Mouse (Mus musculus): ENCODE results near the gene Zfp787. TPM values are rescaled to one million over a fixed set of nuclear protein-coding genes. Genes with fewer than 3 reads are reported as not detected.

Gene Zfp787
- total and polyA plus RNA-seq, 2 experiments from 2014 or later = 61.5 to 66.7 TPM

DNA sequence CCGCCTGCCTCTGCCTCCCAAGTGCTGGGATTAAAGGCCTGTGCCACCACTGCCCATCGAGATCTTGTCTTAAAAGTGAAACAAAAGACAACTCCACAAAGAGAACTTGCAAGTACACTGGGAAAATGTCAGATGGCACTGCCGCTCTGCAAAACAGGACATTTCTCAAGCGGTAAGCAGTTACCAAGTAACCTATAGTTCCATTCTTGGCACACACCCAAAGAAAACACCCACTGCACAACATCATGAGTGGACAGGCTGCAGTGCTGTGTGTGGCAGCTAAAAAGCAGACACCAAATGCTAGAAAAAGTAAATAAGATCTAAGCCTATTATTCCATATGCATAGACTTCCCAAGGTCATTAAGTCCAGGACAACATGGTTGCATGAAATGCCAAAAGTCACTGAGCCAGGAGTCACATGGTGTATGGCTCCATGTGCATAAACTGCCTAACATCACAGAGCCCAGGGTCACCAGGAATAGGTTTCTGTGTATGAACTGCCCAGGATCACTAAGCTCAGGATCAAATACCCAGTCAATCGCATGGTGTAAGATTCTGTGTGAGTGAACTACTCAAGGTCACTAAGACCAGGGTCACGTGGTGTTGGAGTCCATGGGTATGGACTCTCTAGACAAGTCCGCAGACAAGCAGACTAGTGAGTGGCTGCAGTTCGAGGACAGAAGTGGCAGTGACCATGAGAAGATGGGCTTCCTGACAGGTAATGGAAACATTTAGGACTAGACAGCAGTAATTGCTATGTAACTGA lies 10.2 kb downstream of the Zfp787 start:
- peak; percentile 17 for DNase-seq (ENCODE audit: low spot score)
- no peak overlapping the region for H3K4me3 ChIP-seq (ENCODE audit: low read depth, low read length)
- H3K4me1 ChIP-seq (ENCODE audit: insufficient read depth, low read length) = no peaks in the 10 kb centered on the region
- H3K4me2 ChIP-seq (ENCODE audit: low read depth, low read length, poor library complexity, severe bottlenecking) = no peak overlapping the region
- no peak for ATAC-seq (ENCODE audit: low FRiP score)
- no peaks in the 10 kb centered on the region for H3K27me3 ChIP-seq (ENCODE audit: insufficient read depth, low read length)
- H3K9ac ChIP-seq (replicated peaks; ENCODE audit: low read length, poor library complexity, severe bottlenecking) = no peak overlapping the region
- WGBS = 84% methylated on average over 8 of the region's 8 CpGs
- H3K36me3 ChIP-seq (ENCODE audit: insufficient read depth, low read length) = 0 out of 2 replicates have a peak, but pooled peaks cover 2% of the 10 kb centered on the region
- TF ChIP-seq CTCF (IDR thresholded peaks at IDR 0.05) = no peak
- H3K27ac ChIP-seq (ENCODE audit: low read depth, low read length) = no peak overlapping the region
- no peaks in the 10 kb centered on the region for H3K9me3 ChIP-seq (ENCODE audit: low read length)

DNA sequence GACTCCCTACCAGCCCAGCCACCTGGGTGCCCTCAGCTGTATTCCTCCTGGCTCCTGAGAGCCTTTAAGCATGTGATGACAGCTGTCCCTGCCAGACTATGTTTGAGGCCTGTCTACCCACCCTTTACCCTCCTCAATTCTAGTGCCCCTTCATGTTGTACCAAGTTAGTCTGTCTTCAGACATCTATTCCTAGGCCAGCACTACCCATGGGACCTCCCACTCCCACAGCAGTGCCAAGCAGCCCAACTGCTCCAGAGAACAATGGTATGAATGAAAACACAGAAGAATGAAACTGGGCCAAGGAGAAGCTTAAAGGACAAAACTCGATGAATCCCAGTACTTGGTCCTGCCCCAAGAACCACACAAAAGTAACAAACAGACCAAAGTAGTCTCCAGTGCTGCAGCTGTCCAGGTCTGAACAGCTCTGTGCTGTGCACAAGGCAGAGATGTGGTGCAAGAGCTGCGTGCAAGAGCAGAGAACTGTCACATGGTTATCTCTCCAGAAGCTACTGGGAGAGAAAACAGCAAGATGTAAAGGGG lies 11.7 kb downstream of the Zfp787 start:
- H3K27me3 ChIP-seq (ENCODE audit: insufficient read depth, low read length) = no peaks in the 10 kb centered on the region
- H3K36me3 ChIP-seq (ENCODE audit: insufficient read depth, low read length) = peaks cover 6% of the 10 kb centered on the region; the same call in 1 of the 2 replicates
- H3K27ac ChIP-seq (ENCODE audit: low read depth, low read length) = peak overlapping the region; percentile 21; the same call in 1 of the 2 replicates
- no peak overlapping the region for H3K9ac ChIP-seq (replicated peaks; ENCODE audit: low read length, poor library complexity, severe bottlenecking)
- H3K4me3 ChIP-seq (ENCODE audit: low read depth, low read length) = no peak overlapping the region
- no peaks in the 10 kb centered on the region for H3K9me3 ChIP-seq (ENCODE audit: low read length)
- ATAC-seq (ENCODE audit: low FRiP score) (no peak), DNase-seq (ENCODE audit: low spot score) (peak; percentile 70)
- TF ChIP-seq CTCF (IDR thresholded peaks at IDR 0.05) = no peak
- WGBS = 60% methylated on average over 2 of the region's 2 CpGs
- no peaks in the 10 kb centered on the region for H3K4me1 ChIP-seq (ENCODE audit: insufficient read depth, low read length)
- H3K4me2 ChIP-seq (ENCODE audit: low read depth, low read length, poor library complexity, severe bottlenecking) = no peak overlapping the region

DNA sequence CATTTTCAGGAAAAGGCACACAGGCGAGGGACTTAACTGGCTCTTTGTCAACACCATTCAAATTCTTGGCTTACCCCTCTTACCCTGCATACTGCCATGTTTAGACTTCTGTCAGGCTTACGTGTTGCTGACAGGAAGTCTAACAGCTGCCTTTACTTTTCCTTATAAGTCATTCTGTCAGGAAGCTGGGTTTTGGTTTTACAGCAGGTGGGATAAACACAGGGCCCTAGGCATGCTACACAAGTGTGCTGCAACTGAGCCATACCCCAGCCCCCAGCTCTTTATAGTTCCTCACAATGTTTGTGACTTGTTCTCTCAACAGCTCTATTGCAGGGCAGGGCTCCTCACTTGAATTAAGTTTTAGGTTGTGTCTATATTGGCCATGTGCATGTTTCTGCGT lies 16.5 kb downstream of the Zfp787 start:
- no peak overlapping the region for H3K4me2 ChIP-seq (ENCODE audit: low read depth, low read length, poor library complexity, severe bottlenecking)
- no peak for TF ChIP-seq CTCF (IDR thresholded peaks at IDR 0.05)
- H3K27me3 ChIP-seq (ENCODE audit: insufficient read depth, low read length) = no peaks in the 10 kb centered on the region
- 83% methylated on average over 3 of the region's 3 CpGs for WGBS
- H3K4me1 ChIP-seq (ENCODE audit: insufficient read depth, low read length) = no peaks in the 10 kb centered on the region
- no peak for ATAC-seq (ENCODE audit: low FRiP score)
- H3K9ac ChIP-seq (replicated peaks; ENCODE audit: low read length, poor library complexity, severe bottlenecking) = no peak overlapping the region
- no peak for DNase-seq (ENCODE audit: low spot score)
- H3K36me3 ChIP-seq (ENCODE audit: insufficient read depth, low read length) = peaks cover 9% of the 10 kb centered on the region; the same call in 1 of the 2 replicates
- H3K9me3 ChIP-seq (ENCODE audit: low read length) = no peaks in the 10 kb centered on the region
- H3K4me3 ChIP-seq (ENCODE audit: low read depth, low read length) = no peak overlapping the region
- H3K27ac ChIP-seq (ENCODE audit: low read depth, low read length) = no peak overlapping the region

DNA sequence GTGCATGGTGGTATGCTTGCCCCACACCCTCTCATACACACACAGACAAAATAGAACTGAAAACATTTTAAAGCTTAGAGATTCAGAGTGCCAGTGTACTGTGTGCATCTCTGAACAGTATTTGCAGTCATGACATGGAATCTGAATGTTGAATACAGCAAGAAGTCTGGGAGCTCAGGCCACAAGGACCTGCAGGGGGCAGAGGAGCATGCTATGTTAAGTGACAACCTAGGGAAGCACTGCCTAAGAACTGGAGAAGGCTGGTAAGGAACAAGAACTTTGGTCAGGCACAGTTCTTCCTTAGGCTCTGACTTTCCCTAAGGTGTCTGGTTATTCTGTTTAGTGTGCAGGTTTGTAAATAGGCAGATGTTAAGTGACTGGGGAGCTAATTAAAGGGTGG lies 19.3 kb downstream of the Zfp787 start:
- Histone ChIP-seq H3K36me3 (ENCODE audit: insufficient read depth, low read length) (peaks cover 26% of the 10 kb centered on the region), H3K4me1 (ENCODE audit: insufficient read depth, low read length) (no peaks in the 10 kb centered on the region), H3K4me3 (ENCODE audit: low read depth, low read length) (no peak overlapping the region), H3K9me3 (ENCODE audit: low read length) (peaks cover 14% of the 10 kb centered on the region; the same call in 1 of the 2 replicates), H3K9ac (replicated peaks; ENCODE audit: low read length, poor library complexity, severe bottlenecking) (no peak overlapping the region), H3K27me3 (ENCODE audit: insufficient read depth, low read length) (no peaks in the 10 kb centered on the region), H3K4me2 (ENCODE audit: low read depth, low read length, poor library complexity, severe bottlenecking) (no peak overlapping the region), H3K27ac (ENCODE audit: low read depth, low read length) (no peak overlapping the region)
- ATAC-seq (ENCODE audit: low FRiP score) (no peak), DNase-seq (ENCODE audit: low spot score) (no peak)
- peak; percentile 40 for TF ChIP-seq CTCF (IDR thresholded peaks at IDR 0.05)

DNA sequence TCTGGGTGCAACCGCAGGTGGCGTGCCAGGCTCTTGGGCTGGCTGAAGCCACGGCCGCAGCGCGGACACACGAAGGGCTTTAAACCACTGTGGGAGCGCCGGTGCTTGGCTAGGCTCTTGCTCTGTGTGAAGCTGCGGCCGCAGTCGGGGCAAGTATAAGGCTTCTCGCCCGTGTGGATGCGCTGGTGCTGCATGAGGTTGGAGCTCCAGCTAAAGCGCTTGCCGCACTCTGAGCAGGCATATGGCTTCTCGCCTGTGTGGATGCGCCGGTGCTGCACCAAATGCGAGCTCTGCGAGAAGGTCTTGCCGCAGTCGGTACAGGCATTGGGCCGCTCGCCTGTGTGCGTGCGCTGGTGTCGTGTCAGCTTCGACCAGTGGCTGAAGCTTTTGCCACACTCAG lies 23.2 kb downstream of the Zfp787 start:
- no peak for ATAC-seq (ENCODE audit: low FRiP score)
- peaks cover 21% of the 10 kb centered on the region for H3K36me3 ChIP-seq (ENCODE audit: insufficient read depth, low read length)
- no peak overlapping the region for H3K27ac ChIP-seq (ENCODE audit: low read depth, low read length)
- peaks cover 14% of the 10 kb centered on the region; the same call in 1 of the 2 replicates for H3K9me3 ChIP-seq (ENCODE audit: low read length)
- H3K4me1 ChIP-seq (ENCODE audit: insufficient read depth, low read length) = no peaks in the 10 kb centered on the region
- no peak for TF ChIP-seq CTCF (IDR thresholded peaks at IDR 0.05)
- WGBS = 82% methylated on average over 30 of the region's 30 CpGs
- no peak overlapping the region for H3K9ac ChIP-seq (replicated peaks; ENCODE audit: low read length, poor library complexity, severe bottlenecking)
- H3K4me2 ChIP-seq (ENCODE audit: low read depth, low read length, poor library complexity, severe bottlenecking) = no peak overlapping the region
- no peak overlapping the region for H3K4me3 ChIP-seq (ENCODE audit: low read depth, low read length)
- no peaks in the 10 kb centered on the region for H3K27me3 ChIP-seq (ENCODE audit: insufficient read depth, low read length)
- DNase-seq (ENCODE audit: low spot score) = no peak

DNA sequence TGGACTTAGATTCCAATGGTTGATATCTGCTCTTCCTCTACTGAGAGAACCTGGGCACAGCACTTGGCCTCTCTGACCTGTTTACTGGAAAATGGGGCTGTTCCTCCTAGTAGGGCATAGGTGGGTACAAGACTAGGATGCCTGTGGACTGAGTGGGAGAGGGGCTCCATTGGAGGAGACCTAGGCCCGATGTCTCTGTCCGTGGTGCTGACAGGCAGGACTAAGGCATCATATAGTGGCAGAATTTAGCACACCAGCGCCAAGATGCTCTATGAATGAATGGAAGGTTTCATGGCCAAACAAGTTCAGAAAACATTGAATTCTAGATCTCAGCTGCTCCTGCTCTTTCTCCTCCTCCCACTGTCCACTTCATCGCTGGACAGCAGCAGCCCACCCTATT lies 25.5 kb downstream of the Zfp787 start:
- no peaks in the 10 kb centered on the region for H3K27me3 ChIP-seq (ENCODE audit: insufficient read depth, low read length)
- H3K4me3 ChIP-seq (ENCODE audit: low read depth, low read length) = no peak overlapping the region
- peaks cover 18% of the 10 kb centered on the region for H3K36me3 ChIP-seq (ENCODE audit: insufficient read depth, low read length)
- ATAC-seq (ENCODE audit: low FRiP score) = no peak
- TF ChIP-seq CTCF (IDR thresholded peaks at IDR 0.05) = no peak
- no peaks in the 10 kb centered on the region; the same call in 1 of the 2 replicates for H3K4me1 ChIP-seq (ENCODE audit: insufficient read depth, low read length)
- H3K9me3 ChIP-seq (ENCODE audit: low read length) = peaks cover 14% of the 10 kb centered on the region; the same call in 1 of the 2 replicates
- no peak overlapping the region for H3K9ac ChIP-seq (replicated peaks; ENCODE audit: low read length, poor library complexity, severe bottlenecking)
- H3K4me2 ChIP-seq (ENCODE audit: low read depth, low read length, poor library complexity, severe bottlenecking) = no peak overlapping the region
- H3K27ac ChIP-seq (ENCODE audit: low read depth, low read length) = no peak overlapping the region
- 56% methylated on average over 4 of the region's 4 CpGs for WGBS
- DNase-seq (ENCODE audit: low spot score) = no peak
